Mouse (Mus musculus) mesoderm, embryonic 11.5 days (tissue): ENCODE results near the gene Pgm5.

Experiments used
- DNase-seq: peaks from one replicate; pipeline ENCODE4 v3.0.0-alpha.2; 2012; ENCODE audit warnings: low read depth, low spot score

Pgm5 gene

DNA sequence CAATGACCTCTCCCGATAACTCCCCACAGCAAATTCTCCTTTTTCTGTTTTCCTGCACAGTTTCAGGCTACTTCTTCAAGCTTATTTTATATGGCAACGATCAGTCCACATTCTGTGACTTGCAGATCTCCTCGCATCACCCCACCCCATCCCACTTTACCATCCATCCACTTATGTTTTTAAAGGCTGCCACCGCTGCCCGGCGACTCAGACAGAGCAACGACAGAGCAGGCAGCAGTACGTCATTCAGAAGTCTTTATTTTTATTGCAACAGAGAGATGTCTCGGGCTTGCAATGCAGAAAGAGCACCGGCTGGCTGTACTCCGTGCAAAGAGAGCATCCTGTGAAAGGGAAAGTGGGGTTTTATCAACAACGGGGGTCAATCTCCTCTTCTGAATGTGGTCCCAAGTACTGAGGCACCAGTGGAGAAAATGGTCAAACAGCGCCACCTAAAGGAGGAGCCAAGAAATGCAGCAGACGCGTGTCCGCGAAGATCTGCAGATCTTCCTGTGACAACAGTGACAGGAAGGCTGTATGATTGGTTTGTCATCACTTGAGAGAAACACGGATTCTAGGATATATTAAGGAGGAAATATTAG lies 9.5 kb upstream of the Pgm5 start:
- DNase-seq = peak; percentile 89

DNA sequence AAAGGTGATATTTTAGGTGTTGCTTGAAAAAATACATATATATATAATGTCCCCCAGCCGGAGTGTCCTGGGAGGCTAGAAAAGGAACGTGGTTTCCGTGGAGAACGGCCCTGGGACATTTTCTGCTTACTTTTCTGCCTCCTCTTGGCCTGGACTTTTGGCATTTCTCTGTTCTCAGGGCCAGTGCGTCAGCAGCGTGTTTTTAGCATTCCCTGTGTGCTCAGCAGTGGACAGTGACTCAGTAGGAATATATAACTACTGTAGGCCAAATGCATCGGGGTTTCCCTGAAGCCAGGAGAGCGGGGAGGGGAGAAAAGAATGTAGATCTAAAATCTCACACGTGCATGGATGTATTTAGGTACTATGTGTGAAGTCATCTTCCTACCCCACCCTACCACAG lies 3.8 kb upstream of the Pgm5 start:
- no peak for DNase-seq

DNA sequence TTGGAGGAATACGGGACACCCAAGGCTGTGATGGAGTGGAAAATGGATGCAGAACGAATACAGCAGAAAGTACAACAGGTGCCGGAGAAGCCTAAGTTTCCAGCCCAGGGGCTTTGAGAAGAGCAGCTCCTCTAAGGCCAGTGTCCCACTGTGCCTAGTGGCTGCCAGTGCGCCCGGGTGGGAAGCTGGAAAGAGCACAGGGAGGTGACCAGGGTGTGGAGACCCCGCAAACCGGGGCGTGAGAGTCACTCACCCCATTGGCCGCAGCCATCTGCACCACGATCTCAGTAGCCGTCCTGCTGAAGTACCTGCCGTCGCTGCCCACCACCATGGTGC lies 411 bp downstream of the Pgm5 start:
- DNase-seq = no peak

DNA sequence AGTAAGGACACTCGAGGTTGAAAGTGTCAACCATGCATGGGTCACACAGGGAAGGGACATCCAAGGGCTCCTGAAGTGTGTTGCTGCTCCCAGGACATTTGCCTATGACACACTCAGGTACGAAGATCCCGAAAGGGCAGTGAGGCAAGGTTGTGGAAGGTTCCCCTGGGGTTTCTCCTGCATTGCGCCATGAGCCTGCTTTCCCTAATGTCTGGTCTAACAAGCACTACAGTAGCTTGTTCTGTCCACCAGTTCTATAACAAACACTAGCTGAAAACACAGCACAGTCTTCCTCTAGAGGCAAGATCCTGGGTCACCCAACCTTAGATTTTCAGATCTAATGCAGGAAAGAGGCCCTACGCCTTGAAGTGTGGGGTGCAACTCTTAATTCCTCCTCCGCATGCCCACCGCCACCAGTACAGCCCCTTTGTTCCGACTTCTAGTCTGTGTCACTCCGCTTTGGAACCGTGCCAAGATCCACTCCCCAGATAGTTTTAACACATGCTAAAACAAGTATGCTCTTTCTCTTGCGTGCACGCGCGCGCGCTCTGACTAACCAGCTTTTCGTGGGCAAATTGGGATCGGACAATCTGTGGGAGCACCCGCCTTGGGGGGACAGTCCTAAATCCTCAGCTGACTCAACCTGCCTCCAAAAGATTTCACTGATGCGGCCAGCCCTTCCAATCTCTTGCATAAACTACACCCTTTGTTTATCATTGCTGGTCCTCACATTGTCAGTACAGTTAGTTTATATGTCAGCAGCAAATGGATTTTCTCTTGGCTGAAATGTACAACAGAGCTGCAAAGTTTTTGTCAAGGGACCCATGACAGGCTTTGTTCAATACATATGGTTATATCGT lies 10.0 kb downstream of the Pgm5 start:
- no peak for DNase-seq

DNA sequence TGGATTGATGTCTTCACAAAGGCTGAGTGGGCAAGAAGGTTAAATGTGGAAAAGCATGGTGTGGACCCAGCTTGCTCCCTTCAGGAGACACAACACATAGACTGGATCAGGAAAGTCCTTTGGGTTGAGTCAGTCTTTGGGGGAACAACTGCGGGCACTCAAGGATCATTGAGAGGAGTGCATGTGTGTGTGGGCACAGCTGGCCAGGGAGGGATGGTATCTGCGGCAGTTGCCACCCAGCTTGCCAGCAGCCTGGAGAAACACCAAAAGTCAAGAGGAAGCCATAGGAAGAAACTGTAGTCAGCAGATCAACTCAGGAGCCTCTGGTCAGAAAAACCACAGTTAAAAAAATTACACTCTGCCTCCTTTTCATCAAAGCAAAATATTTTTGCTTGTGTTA lies 12.8 kb downstream of the Pgm5 start:
- no peak for DNase-seq

DNA sequence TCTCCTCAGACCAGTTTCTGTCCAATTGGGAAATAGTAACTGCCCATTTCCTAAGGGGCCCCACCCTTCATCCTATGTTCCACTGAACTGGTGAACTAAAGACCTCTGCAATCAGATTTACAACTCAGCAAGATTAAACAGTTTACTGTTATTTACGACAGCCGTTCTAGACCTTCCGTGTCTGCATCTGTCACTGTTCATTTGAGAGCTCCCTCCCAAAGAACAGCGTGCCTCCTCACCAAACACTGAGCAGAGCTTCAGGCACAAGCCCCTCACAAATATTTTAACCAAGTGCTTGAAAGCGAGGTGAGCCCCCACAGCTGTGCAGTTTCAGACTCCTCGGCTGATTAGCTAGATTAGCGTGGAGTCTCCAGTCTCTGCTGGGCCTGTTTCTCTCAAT lies 13.3 kb downstream of the Pgm5 start:
- no peak for DNase-seq

DNA sequence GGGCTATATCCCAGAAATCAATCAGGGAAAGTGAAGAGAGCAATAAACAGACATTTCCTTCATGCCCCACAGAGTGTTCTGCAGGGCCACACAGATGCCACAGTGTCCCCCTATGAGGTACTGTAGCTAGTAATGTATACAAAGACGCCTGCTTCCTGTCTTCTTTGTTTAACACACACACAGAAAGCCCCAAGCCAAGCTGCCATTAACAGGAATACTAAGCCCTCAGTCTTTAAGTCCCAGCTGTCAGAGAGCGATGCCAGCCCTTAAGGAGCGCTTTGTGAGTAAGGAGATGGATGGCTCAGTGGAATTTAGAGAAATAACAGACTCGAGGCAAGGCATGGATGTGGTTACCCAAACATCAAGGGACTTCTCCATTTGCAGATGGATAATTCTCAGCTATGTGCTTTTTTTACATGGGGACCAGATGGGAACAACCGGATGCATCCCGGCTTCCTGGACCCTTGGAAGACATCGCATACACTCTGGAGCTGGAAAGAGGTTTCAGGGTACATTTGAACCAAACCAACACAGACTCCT lies 16.6 kb downstream of the Pgm5 start:
- DNase-seq = peak; percentile 73

DNA sequence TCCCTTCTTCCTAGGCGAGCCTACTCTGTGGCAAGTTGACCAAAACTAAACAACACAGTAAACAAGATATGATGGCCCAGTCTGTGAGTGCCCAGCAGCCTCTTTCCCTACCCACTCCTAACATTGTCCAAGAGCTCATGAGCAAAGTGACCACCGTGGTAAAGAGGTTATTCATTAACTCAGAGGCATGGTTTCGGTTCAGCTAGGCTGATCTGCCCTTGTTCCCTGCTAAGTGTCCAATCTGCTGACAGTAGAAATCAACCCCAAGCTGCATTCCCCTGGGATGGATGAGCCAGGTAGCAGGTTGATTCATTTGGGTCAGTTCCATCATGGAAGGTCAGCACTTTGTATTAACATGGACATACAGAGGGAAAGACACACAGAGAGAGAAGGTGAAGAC lies 19.6 kb downstream of the Pgm5 start:
- no peak for DNase-seq

DNA sequence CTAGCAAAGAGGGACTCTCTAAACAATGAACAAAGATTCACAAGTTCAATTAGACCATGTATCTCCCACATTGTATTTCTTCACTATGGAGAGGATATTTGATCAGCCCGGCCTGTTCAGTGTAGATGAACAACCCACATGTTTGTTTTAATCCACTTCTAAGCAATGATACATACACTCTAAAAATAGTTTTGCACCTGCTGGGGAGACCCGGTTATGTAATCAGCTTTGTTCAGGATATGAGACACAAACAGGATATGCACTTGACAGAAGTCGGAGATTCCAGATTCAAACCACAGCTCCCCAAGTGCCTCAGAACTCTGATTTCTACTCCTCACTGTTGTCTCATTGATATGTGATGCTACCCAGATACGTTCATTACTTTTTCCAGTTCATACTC lies 37.1 kb downstream of the Pgm5 start:
- DNase-seq = no peak

DNA sequence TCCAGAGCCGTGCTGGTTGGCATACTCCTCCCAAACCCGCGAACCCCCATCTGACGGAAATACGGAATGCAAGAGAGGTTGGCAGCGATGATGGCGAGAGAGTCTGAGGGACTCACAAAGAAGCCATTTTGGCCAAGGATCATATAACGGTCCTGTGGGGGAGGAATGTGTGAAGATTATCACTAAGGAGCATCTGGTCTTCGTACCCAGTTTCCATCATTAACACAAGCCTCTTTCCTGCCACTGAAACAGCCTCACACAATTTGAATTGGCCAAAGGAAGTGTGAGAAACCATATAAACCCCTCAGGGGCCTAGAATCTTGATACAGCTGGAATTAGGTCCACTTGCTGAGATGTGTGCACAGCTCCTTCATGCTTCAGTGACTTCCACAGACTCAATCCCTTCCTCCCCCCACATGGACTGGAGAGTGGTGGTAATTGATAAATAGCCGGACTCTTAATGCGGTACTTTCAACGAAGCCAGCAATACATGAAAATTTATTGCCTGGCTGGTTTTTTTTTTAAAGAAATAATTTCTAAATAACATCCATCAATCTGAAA lies 45.9 kb downstream of the Pgm5 start:
- DNase-seq = peak; percentile 49

DNA sequence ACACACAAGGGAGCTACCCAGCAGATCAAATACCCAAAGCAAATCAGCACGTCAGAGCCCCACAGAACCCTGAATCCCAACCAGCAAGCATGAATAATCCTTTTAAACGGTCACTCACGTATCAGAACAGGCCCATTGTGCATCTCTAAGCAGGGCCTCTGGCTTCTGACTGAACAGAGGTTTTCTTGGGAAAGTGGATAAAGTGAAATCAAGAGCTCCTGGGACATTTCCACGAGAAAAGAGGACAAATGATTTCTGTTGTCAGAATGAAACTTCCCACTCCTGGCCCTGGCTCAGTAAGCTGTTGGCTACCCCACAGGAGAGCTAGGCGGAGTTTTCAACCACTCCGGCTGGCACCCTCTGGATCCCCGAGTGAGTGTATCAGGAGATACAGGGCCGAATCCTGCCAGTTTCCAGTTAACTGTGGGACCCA lies 48.8 kb downstream of the Pgm5 start:
- DNase-seq = peak; percentile 63

DNA sequence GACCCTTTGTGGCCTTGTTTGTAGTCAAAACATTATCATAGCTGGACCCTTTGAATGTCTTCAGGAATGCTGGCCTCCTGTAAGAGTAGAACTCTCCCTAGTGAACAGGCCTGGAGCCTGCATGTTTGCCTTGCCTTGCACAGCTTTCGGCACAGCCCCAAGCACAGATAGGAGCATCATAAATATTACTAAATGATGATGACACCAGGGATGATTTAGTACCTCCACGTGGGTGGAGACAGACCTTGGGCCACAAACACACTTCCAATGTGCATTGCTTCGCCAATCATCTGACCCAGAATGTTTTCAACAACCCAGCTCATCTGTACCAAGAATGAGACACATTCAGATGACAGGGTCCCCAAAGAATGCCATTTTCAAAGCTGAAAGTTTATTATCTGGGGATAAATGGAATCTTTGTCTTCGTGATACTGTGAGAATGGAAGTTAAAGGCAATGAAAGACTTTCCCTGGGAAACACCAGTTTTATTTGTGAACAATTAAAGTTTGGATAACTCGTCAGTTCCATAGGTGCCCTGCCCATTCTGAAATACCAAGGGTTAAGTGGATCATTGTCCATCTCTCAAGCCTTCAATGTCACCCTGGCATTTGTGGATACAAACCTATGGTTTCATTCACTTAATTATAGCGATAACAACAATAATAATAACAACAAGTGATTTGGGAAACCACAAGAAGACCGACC lies 49.4 kb downstream of the Pgm5 start:
- peak; percentile 60 for DNase-seq

DNA sequence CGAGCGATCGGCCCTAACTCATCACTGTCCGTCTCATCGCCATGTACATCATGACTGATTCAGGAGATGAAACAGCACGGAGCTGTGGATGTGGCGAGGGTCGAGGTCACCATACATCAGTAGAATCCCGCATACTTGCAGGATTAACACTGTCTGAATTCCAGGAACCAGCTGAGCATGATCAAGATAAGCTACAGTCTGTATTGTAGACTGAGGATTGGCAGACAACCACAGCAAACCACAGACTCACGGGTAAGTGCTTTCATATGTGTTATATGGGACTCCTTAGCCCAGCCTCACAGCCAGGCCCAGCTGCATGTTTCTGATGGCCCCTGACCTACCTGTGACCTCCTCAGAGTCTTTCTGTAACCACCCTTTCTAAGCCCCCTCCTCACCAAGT lies 50.2 kb downstream of the Pgm5 start:
- DNase-seq = peak; percentile 74

DNA sequence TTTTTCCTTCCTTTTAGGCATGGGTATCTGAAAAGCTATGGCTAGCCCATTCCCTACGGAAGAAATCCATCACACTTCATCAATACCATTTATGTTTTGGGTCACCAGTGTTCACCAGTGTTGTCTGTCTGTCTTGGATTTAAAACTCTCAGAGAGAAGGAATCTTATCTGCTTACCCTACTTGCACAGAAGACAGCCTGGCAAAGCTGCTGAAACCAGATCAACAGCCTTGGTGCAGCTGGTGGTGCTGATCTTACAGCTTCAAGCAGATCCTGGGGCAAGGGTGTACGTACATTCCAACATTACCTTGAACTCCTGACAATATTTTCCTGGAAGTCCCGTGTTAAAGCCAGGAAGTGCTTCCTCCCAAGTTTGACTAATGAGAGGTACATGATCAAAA lies 55.6 kb downstream of the Pgm5 start:
- no peak for DNase-seq

DNA sequence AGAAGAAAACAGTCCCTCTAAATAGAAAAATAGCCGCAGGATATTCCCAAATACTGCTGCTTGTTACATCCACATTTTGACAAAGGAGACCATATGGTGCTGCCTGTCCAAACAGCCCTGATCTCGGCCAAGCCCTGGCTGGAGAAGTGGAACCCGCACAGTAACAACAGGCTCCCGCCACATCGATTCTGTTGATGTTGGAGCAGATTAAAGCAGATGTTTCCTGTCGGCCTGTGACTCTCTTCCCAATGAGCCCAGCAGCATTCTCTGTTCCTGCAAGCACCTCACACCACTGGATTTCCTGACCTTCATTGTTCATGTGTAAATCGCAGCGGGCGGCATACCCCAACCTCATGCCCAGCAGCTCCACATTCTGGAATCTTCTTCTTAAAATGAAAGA lies 64.0 kb downstream of the Pgm5 start:
- DNase-seq = no peak

DNA sequence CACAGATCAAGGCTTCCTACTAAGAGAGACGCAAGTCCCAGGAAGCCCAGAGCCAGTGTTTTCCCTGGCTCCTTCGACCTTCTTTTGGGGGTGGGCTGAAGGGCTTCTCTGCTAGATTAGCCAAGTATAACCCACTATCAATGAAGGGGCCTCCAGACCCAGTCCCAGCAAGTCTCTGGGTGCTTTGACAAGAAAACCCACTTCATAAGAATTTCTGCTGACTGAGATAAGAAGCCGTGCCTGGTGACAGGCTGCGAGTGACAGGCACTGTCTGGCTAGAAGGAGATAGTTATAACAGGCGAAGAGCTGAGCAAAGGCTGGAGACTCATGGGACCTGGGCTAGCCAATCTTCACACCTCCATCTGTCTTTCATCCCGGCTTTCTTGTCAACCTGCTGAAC lies 67.3 kb downstream of the Pgm5 start:
- DNase-seq = no peak

DNA sequence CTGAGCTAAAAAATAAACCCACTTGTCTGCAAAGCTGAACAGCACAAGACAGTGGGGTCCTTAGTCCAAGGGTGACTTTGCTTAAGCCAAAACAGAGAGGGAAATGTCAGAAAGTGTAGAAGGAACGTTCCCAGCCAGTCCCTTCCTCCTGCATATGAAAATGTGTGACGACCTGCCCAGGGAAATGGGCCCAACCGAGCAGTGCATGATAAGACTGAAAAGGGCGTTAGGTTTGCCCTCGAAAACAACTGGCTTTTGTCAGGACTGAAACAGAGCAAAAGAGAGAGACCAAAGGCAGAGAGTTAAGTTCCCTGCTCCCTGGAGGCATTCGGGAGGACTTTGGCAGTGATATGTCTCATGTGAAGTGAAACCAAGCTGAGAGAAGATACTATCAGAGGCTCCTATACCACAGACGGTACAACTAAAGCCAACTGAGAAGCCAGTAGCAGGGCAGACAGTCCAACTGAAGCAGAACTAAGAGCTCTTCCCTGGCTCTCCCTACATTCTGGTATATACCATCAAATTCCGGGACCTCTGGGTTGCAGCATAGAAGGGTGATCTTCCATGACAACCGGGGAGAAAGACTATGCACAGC lies 68.0 kb downstream of the Pgm5 start:
- no peak for DNase-seq

DNA sequence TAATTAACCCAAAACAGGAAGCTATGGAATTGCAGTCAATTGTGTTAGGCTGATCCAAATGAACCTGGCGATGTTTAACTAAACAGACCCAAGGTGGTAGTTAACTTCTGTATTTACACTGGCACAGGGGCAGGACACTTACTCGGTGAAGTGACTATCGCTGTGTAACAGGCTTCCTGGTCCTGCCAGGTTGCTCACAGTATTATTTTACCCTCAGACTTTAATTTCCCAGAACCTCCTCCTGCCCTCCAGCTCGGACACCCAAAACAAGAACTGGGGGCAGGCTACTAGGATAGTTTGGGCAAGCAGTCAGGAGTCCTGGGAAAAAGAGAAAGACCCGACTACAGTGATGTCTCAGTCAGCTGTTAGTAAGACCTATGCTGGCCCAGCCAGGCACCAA lies 68.8 kb downstream of the Pgm5 start:
- DNase-seq = no peak

DNA sequence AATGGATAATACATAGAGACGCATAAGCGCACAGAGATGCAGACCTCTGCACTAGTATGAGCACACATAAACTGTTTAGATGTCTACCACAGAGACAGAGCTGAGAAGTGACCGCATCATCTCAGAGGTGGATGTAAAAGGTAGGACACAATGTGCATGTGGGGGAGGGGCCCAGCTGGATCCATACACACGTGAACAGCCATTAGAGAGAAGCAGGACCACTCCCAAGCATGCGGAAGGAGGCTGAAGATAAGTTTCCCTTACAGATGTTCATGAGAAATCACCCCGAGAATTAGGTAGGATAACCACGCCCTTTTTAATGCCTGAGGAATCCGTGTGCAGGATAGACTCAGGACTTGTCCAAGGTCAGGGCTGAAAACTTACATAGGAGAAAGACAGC lies 75.8 kb downstream of the Pgm5 start:
- no peak for DNase-seq

DNA sequence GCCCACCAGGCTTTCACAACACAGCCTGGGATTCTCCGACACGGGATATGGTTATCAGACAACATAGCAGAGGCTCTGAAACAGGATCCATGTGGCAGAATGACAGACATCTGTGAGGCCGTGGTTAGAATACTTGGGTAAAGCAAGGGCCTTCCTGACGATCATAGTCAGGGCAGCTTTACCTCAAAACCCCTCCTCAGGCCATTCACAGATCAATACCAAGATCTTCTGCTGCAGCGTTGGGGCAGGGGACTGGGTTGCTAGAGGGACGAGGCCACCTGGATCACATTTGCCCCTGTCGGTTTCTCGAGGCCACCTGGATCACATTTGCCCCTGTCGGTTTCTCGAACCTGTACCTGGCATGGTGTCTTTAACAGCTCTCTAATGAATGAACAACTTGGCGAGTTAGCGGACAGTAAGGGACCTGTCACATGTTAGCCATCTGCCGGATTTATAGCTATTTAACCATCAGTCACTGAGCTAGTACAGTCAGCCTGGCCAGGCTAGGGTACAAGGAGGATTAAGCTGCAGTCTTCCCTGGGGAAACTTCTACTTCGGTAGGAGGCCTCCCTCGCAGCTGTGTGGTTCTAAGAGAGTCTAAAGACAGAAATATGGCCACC lies 76.5 kb downstream of the Pgm5 start:
- peak; percentile 54 for DNase-seq

DNA sequence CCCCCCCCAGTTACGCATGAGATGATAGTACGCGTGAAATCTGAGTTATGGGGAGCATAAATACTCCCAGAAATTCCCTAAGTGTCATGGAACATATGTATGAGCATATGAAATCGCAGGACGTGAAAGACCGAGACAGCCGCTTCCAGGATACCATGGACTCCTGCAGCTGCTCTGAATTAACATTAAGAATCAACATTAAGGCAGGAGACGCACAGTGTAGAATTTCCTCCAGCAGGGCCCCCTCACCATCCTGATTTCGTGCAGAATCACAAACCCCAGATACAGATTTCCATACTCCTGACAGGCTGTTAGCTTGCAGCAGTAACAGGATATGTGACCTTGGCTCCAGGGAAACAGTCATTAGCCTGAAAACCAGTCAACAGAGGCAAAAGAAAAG lies 77.9 kb downstream of the Pgm5 start:
- DNase-seq = peak; percentile 65
